Mouse (Mus musculus) stomach, embryonic 14.5 days (tissue): ENCODE results near the gene Lrig1. TPM values are rescaled to one million over a fixed set of nuclear protein-coding genes. Genes with fewer than 3 reads are reported as not detected.

ENCODE experiments used
- microRNA-seq: library from miRNA; unstranded; fragments of <30 nt; microRNA quantifications from one replicate; pipeline ENCODE4, GENCODE M21; 2016
- polyA plus RNA-seq: library from polyadenylated mRNA; unstranded; fragments of >200 nt; fragmentation: Nextera tagmentation; extraction: Ambion mirVana; gene quantifications from 2 replicates; pipeline ENCODE4 v1.2.1, GENCODE M21; 2014

Gene Lrig1
- polyA plus RNA-seq, 1 experiment from 2014 or later = 49.3 TPM

Small RNA genes within 50 kb of the gene (microRNA-seq; reads per million reads assigned to microRNA genes)
- not detected for gene Mir7041

Other genes with a start within 250 kb of the Lrig1 start
- gene Slc25a26, start 199.8 kb downstream of the Lrig1 start, polyA plus RNA-seq = 7.0 and 8.1 TPM in 2 replicates